Mouse (Mus musculus) stomach, postnatal 0 days (tissue): Measurements from ENCODE around the gene Mrps7.
A peak's percentile ranks its signal among the peaks of the same experiment; 100 is the strongest.

Experiments
- CTCF ChIP-seq: IDR thresholded peaks from 2 replicates; pipeline ENCODE4 v1.5.1; 2016; ENCODE audit warnings: antibody characterized with exemption, low read depth, mild to moderate bottlenecking, moderate library complexity
- EP300 ChIP-seq: optimal IDR thresholded peaks from 2 replicates; pipeline ENCODE3; 2016; ENCODE audit warnings: antibody characterized with exemption

DNA sequence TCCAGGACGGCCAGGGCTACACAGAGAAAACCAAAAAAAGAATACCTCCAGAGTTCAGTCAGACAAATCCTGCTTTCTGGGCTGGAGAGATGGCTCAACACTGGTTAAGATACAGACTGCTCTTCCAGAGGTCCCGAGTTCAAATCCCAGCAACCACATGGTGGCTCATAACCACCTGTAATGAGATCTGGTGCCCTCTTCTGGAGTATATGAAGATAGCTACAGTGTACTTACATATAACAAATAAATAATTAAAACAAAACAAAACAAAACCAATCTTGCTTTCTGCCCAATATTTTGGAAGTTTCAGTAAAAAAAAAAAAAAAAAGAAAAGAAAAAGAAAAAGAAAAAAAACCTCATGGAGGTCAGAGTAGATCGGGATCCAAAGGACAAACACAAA is 8.5 kb upstream of the Mrps7 start:
- peak; percentile 29; the same call in 1 of the 2 replicates for TF ChIP-seq CTCF
- no peak for TF ChIP-seq EP300
